Mouse (Mus musculus) megakaryocyte-erythroid progenitor cell, adult 5-6 weeks (primary cell): Measurements from ENCODE around the gene Lct. TPM values are rescaled to one million over a fixed set of nuclear protein-coding genes. Genes with fewer than 3 reads are reported as not detected.
A peak's percentile ranks its signal among the peaks of the same experiment; 100 is the strongest.
"Not testable (repeated sequence)": the region's sequence is repeated elsewhere in the genome, so short reads cannot be mapped to it uniquely, and the experiment has no call there.

Experiments used
- ATAC-seq: replicated peaks from 2 replicates; pipeline ENCODE4 v1.8.0; 2016; ENCODE audit warnings: mild to moderate bottlenecking, inconsistent platforms; ENCODE audit not compliant: severe bottlenecking, poor library complexity, low FRiP score, low TSS enrichment
- total RNA-seq, 2 experiments: library from RNA; stranded (forward) in 1 of 2; stranded (reverse) in 1 of 2; fragments of 200-1000, 215-1000 nt in 1 of 2; fragments of >200 nt in 1 of 2; fragmentation: Nextera tagmentation in 1 of 2; gene quantifications; 2 replicates each; pipeline ENCODE4 v1.2.3; 2014 to 2017

Lct gene
- 0.07 and 0.59 TPM in 2 replicates for total RNA-seq (2014; fragmentation: Nextera tagmentation)
- total RNA-seq (2017) = 0.30 TPM in 1 of 2 replicates, not detected in the other

DNA sequence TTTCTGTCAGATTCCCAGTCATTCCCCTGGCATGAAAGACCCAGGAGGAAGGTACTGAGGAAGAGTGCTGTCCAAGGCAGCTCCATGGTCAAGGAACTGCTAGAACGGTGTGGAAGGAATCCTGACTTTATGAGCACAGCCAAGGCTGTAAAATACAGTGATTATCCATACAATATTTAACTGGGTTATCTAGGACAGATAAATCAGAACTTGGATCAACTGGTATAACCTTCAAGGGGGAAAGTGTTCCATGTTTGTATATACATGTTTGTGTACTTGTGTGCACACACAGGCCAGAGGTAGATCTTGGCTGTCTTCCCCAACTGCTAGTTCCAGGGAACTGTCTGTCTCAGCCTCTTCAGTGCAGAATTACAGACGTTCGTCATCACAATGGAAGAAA, at the start of gene Lct:
Gene Lct (minus strand): TSS at position 101 of the 400 bp plus-strand sequence.
- ATAC-seq = no peak

- no peak for ATAC-seq
Measured at GRCm38 (mm10) chr1:128376841-128377240, 48.7 kb upstream of the Lct start.

DNA sequence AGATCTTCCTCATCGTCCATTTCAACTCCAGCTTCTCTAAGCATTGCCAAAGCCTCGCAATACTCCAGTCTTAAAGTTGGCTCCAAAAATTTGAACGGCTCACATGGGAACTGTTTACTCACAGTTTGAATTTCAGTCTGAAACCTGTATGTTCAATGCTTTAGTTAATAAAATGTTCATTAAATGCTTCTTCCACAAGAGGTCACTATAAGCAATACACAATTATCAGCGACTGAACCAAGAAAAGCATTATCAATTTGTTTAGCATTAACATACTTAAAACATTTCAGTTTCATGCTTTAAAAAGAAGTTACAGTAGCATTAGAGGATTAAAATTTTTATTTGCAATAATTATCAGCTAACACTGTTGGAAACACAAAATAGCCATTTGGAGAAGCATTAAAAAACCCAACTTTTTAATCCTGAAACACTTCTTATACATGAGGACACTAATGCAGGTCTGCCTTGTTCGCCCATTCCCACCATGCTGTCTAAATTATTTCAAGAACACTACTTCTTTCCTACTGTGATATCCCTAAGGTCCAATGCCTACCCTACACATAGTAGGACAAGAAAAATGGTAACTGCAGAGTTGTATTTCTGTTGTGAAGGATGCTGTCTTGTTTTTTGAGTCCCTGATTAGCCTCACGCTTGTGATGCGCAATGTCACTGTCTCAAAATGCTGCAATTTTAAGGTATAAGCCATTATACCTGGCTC, 44.2 kb upstream of the Lct start:
- ATAC-seq = no peak

DNA sequence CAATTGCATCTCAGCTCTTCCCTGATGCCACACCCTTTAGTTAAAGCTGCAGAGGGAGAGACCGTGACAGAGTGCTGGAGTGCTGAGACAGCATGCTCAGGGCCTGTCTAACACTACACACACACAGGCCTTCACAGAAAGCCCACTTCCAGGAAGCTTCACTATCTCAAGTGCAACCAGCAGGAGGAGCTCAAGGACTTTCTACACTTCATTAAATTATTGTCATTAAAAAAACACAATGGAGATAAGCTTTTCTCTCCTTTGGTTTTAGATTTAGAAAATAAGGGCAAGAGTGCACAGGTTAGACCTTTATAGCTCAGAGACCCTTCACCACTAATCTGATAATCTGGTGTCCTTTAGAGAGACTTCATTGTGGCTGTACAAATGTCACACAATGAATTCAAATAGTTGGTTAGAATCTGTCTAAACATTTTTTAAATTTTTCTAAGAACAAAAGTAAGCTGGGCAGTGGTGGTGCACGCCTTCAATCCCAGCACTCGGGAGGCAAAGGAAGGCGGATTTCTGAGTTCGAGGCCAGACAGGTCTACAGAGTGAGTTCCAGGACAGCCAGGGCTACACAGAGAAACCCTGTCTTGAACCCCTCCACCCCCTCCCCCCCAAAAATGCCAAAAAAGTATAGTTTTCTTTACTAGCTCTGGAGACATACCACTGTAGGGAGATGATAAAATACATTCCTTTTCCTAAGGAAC, 40.8 kb upstream of the Lct start:
- ATAC-seq = peak; percentile 83

DNA sequence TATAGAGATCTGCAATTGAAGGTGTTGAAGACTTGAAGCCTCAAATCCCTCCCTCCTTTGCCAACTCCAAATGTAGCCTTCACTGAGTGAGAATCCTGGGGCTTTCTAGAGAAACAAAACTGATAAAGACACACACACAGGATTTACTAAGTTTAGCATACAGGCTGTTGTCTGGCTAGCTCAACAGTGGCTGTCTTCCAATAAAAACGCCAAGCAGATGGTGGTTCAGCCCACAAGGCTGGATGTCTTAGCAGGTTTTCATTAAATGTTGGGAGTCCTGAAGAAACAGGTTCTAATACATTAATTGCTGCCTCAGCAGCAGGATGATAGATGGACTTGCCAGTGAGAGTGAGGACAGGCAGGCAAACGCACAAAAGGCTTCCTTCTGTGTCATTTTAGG, 32.5 kb upstream of the Lct start:
- ATAC-seq = no peak; the same call in 1 of the 2 replicates

- ATAC-seq = peak; percentile 87
Measured at GRCm38 (mm10) chr1:128359554-128360376, 31.6 kb upstream of the Lct start, which contains the start of gene Mcm6. TSS of gene Mcm6 (minus strand) at chr1:128359664.

GRCm38 (mm10) chr1:128358916-128359553, 30.9 kb upstream of the Lct start:
- ATAC-seq = peak; percentile 11

DNA sequence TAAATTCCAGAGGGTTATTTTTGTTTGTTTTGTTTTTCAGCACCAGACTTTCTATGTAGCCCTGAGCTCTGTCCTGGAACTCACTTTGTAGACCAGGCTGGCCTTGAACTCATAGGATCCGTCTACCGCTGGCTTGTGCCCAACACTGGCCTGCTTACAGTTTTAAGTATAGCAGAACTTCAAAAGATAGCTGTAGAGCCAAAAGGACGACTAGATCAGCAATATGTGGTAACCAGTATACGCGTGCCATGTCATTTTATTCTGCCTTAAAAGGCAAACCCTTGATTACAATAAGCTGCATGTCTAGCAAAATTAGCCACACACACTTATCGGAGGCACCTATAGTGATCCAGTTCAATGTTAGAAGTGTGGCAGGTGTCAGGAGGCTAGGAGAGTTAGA, 30.2 kb upstream of the Lct start:
- ATAC-seq = peak; percentile 9; the same call in 1 of the 2 replicates

- peak; percentile 16; the same call in 1 of the 2 replicates for ATAC-seq
Measured at GRCm38 (mm10) chr1:128357452-128357851, 29.3 kb upstream of the Lct start.

- peak; percentile 53 for ATAC-seq
Measured at GRCm38 (mm10) chr1:128353092-128353491, 25.0 kb upstream of the Lct start.

DNA sequence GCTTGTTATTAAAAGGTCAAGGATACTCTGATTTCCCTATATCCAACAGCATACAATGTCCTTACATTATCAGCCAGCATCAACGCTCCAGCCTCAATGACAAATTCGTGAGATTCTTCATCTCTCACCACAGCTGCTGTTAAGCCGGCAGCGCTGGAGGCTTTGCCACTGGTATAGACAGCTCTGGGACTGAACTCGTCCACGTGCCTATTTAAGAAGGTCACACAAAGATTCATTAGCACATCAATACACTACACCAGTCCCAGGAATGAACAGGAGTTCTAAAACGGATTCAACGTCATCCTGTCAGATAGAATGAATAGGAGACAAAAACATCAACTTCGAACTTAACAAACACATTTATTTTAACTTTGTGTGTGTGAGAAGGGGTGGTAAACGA, 16.1 kb upstream of the Lct start:
- no peak for ATAC-seq

DNA sequence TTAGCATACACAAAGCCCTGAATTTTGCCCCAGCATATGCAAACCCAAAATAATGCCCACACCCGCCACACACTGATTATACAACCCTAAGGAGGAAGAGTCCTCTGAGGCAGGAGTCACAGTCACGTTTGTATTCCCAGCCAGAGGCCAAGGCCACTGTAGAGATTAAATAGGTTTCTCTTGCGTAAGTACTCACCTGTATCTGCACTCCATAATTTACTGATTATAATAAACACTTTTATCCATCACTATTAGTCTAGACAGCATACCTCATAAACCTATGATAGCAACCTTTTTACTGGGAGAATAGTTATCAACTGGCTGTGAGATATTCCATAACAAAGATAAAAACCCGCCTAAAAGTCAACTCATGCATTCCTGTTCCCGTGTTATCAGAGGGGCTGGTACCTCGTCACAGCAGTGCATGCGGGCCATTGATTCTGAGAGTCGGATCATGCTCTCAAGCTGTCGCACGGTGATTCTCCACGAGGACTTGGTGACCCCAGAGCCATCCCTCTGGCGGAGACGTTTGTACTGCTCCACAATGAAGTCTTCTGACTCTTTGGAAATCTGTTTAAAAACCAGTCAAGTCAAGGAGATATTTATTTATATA, 9.7 kb upstream of the Lct start:
- ATAC-seq = no peak; the same call in 1 of the 2 replicates

- peak; percentile 22; the same call in 1 of the 2 replicates for ATAC-seq
Measured at GRCm38 (mm10) chr1:128330313-128330712, 2.2 kb upstream of the Lct start.

DNA sequence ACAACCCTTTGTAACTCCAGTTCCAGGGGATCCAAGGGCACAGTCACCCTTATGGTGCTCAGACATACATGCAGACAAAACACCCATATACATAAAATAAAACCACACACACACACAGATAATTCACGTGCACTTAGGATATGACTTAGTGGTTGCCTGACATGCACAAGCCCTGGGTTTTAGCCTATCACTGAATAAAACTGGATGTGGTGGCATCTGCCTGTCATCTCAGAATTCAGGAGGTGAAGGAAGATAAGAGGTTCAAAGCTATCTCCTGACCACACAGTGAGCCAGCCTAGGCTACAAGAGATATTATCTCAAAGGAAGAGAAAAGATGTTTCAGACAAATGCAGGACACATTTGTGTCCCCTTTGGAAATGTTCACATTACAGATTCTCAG, 953 bp downstream of the Lct start:
- peak; percentile 51 for ATAC-seq

- no peak for ATAC-seq
Measured at GRCm38 (mm10) chr1:128324776-128325175, 3.3 kb downstream of the Lct start.

DNA sequence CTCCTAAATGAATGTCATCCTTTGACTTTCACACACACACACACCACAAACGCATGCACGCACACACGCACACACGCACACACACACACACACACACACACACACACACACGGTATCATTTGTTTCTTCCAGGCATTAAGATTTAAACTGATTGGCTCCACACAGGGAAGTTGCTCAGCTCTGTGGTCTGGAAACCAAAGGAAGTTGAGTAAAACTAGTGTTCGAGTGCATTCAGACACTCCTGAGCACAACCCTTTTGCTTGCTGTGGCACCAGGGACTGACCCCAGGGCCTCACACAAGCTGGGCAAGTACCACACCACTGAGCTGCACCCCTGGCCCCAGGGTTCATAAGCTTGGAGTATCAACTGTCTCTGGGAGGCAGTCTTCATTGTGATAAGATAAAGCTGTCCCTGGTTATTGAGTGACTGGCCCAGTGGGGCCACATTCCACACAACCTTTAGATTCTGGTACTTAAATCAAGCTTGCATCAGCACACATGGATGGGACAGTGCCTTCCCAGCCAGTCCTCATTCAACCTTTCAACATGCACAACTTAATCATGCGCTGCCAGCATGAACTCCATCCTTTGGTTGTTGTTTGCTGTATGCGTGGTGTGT, 5.0 kb downstream of the Lct start:
- peak; percentile 22; the same call in 1 of the 2 replicates for ATAC-seq

- ATAC-seq = not testable (repeated sequence)
Measured at GRCm38 (mm10) chr1:128319266-128319665, 8.9 kb downstream of the Lct start.

GRCm38 (mm10) chr1:128314665-128315064, 13.5 kb downstream of the Lct start:
- peak; percentile 55; the same call in 1 of the 2 replicates for ATAC-seq
